Mouse (Mus musculus) embryonic fibroblast, embryonic 13.5 days (primary cell): ENCODE data around the gene Cst9.

ENCODE experiments used
- CTCF ChIP-seq: IDR thresholded peaks from 2 replicates; pipeline ENCODE4 v1.5.1; 2011; ENCODE audit warnings: mild to moderate bottlenecking, control low read depth, low read length, moderate library complexity, borderline replicate concordance; ENCODE audit not compliant: insufficient read depth
- POLR2A ChIP-seq: IDR thresholded peaks from 2 replicates; pipeline ENCODE4 v1.6.1; 2011; ENCODE audit warnings: low read depth, mild to moderate bottlenecking, control low read depth, low read length, moderate library complexity

DNA sequence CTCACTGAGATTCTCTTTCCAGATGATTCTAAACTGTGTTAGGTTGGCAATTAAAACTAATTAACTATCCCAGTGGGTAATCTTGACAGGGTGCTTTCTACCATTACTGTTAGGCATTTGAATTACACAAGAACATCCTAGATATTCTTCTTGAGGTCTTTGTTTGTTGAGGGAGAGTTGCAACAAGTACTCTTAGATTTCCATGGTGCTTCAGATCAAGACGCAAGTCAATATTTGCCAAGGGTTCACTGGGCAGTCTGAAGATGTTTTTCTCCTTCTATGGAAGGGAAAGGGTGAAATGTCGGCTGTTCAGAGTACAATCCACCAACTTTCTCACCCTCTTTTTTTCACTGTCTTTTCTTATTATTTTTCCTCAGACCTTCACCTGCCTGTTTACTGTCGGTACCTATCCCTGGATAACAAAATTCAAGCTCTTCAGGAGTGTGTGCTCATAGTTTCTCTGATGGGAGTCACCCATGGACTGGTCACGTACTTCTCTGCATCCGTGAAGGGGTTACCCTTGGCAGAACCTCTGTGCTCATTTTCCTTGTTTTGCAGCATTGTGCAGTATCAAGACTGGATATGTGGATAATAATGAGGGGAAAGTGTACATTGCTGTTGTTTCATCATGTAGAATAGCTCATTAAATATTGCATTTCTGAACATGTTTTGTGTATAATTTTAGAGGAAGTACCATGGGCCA is 3.3 kb downstream of the Cst9 start:
- no peak for TF ChIP-seq CTCF
- no peak for TF ChIP-seq POLR2A
